Mouse (Mus musculus): ENCODE measurements around the gene Sdk2. TPM values are rescaled to one million over a fixed set of nuclear protein-coding genes. Genes with fewer than 3 reads are reported as not detected.
A peak's percentile ranks its signal among the peaks of the same experiment; 100 is the strongest.

The Sdk2 gene
- 2.1 and 2.2 TPM in 2 replicates for polyA plus RNA-seq (2015; fragmentation: Nextera tagmentation; extraction: Ambion mirVana)

DNA sequence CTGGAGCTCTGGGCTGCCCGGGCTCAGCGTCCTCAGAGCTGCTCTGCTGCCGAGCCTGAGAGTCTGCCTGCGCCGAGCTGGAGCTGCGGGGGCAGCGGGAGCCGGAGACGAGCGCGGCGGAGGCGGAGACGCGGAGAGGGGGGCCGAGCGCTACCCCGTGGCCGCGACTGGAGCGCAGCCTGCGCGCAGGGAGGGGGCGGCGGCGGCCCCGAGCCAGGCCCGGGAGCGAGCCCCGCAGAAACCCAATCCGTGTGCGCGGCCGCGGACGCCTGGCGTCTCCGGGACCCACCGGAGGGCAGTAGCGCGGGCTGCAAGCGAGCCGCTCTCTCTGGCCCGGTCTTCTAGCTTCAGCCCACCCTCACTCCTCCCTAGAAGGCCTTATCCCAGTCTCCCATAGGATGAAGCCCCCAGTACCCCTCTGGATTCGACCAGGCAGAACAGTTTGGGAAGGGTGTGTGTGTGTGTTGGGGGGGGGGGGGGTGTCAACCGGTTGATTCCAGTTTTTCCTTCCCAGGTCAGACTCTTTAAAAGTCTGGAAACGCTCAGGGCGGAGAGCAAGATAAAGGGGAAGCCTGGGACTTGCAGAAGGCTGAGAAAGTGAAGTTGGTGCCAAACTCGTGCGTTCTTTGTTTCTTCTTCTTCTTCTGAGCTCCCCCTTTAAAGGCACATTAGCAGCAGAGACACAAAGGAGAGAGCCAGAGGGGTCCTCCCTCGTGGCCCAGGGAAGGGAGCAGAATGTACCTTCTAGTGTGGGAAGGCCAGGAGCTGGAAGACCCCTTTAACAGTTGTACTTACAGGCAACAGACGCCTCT, at the start of gene Sdk2:
TSS of gene Sdk2 (minus strand) at position 96 of the 812 bp plus-strand sequence.
- peak; percentile 79 for ATAC-seq
- Histone ChIP-seq H3K27me3 (replicated peaks) (peaks cover 35% of the 10 kb centered on the region), H3K27ac (peak within 1 kb of the TSS; percentile 88), H3K4me1 (replicated peaks) (peaks cover 27% of the 10 kb centered on the region), H3K36me3 (no peaks in the 10 kb centered on the region), H3K9ac (peak within 1 kb of the TSS; percentile 65), H3K4me2 (replicated peaks) (peak within 1 kb of the TSS; percentile 98), H3K9me3 (no peaks in the 10 kb centered on the region), H3K4me3 (replicated peaks) (peak within 1 kb of the TSS; percentile 61)
- WGBS = 5% methylated on average over 34 of the region's 52 CpGs

DNA sequence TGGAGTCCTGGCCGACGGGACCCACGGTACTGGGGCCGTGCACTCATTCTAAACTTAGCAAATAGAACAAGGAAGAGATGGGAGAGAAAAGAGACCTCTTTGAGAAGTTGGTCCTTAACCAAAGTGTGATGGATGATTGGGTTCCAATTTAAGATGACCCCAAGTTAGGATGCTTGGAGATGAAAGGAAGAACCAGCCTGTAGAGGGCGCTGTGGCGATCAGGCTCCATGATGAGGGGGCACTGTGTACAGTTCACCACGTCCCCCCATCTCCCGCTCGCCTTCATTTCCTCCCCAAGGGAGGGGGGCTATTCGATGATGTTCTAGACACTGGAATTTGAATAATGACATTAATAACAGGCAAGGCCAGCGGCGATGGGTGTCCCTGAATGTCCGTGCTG, 48.2 kb upstream of the Sdk2 start:
- H3K9ac ChIP-seq = no peak overlapping the region
- H3K4me2 ChIP-seq (replicated peaks) = no peak overlapping the region
- no peaks in the 10 kb centered on the region for H3K9me3 ChIP-seq
- H3K4me1 ChIP-seq (replicated peaks) = no peaks in the 10 kb centered on the region
- no peaks in the 10 kb centered on the region for H3K27me3 ChIP-seq (replicated peaks)
- ATAC-seq = no peak
- WGBS = 77% methylated on average over 13 of the region's 13 CpGs
- no peak overlapping the region for H3K4me3 ChIP-seq (replicated peaks)
- no peak overlapping the region for H3K27ac ChIP-seq
- no peaks in the 10 kb centered on the region for H3K36me3 ChIP-seq

DNA sequence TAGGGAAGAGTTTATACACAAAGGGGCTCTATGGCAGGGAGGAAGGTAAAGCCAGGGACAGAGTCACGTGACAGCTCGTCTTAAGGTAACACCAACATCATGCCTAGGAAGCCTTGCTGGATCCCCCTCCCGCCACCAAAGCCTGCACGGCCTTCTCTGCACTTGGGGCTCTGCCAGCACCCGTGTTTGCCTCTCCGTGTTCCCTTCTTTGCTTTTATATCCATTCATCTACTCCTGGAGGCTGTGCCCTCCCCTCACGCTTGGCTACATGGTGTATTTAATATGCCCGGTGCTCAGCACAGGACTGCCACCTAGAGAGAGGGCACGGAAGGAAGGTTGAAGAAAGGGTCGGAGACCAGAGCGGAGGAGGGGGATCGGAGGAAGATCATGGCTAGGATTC, 47.8 kb upstream of the Sdk2 start:
- ATAC-seq = no peak
- H3K27ac ChIP-seq = no peak overlapping the region
- H3K9me3 ChIP-seq = no peaks in the 10 kb centered on the region
- no peak overlapping the region for H3K4me2 ChIP-seq (replicated peaks)
- H3K4me1 ChIP-seq (replicated peaks) = no peaks in the 10 kb centered on the region
- H3K9ac ChIP-seq = no peak overlapping the region
- no peaks in the 10 kb centered on the region for H3K36me3 ChIP-seq
- no peaks in the 10 kb centered on the region for H3K27me3 ChIP-seq (replicated peaks)
- no peak overlapping the region for H3K4me3 ChIP-seq (replicated peaks)
- WGBS = 62% methylated on average over 12 of the region's 12 CpGs

DNA sequence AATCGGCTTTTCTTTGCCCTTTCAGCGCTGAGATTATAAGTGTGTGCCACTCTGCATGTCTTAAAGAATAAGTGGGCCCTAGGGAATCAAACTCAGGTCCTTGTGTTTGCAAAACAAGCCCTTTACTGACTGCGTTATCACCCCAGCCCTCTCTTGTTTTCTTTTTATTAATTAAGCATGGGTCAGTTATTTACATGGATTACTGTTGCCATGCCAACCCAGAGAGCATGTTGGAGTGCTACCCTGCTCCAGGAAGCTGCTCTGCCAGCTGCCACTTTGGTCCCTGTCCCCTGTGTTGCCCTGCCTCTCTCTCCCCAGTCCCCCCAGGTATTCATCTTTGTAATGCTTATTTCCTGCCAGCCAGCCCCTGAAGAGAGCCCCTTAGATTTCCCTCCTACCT, 44.0 kb upstream of the Sdk2 start:
- no peak overlapping the region for H3K4me2 ChIP-seq (replicated peaks)
- no peaks in the 10 kb centered on the region for H3K36me3 ChIP-seq
- H3K27me3 ChIP-seq (replicated peaks) = no peaks in the 10 kb centered on the region
- H3K4me3 ChIP-seq (replicated peaks) = no peak overlapping the region
- WGBS = 68% methylated on average over 3 of the region's 3 CpGs
- H3K27ac ChIP-seq = no peak overlapping the region
- no peak overlapping the region for H3K9ac ChIP-seq
- H3K9me3 ChIP-seq = no peaks in the 10 kb centered on the region
- ATAC-seq = no peak
- no peaks in the 10 kb centered on the region for H3K4me1 ChIP-seq (replicated peaks)

DNA sequence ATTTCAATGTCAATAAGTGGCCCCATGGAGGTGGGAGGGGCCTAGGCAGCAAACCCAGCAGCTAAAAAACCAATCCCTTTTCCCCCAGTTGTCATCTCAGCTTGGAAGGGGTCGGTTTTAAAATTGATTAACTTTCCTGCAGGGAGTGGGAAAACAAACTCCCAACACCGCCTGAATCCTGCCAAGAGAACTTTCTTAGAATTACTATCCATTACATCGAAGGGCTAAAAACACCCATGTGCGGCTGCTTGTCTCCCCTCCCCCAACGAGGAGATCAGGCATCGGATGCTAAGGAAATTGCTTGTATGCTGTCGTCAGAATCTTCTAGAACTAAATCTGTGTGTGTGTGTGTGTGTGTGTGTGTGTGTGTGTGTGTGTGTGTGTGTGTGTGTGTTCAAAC, 26.8 kb upstream of the Sdk2 start:
- Histone ChIP-seq H3K4me3 (replicated peaks) (no peak overlapping the region), H3K9ac (no peak overlapping the region), H3K27ac (no peak overlapping the region), H3K4me1 (replicated peaks) (no peaks in the 10 kb centered on the region), H3K4me2 (replicated peaks) (no peak overlapping the region), H3K27me3 (replicated peaks) (no peaks in the 10 kb centered on the region), H3K36me3 (no peaks in the 10 kb centered on the region), H3K9me3 (no peaks in the 10 kb centered on the region)
- no peak for ATAC-seq
- WGBS = 43% methylated on average over 7 of the region's 7 CpGs

DNA sequence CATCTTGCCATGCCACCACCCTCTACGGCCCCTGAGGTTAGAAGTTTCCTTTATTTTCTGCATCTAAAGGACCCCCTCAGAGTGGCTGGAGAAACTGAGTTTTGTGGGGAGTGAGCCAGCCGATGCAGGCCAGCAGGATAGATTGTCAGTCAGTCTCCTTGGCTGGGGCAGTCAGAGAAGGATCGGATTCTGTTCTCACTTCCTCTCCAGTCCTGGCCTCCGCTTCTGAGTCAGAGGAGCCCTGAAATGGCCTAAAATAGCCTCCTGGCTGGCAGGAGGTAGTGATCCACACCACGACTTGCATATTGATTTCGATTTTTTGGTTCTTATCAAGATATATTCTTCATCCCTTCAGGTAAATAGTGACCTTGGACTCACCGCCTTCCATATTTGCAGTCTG, 26.3 kb upstream of the Sdk2 start:
- H3K9ac ChIP-seq = no peak overlapping the region
- H3K27me3 ChIP-seq (replicated peaks) = no peaks in the 10 kb centered on the region
- ATAC-seq = no peak
- no peaks in the 10 kb centered on the region for H3K36me3 ChIP-seq
- H3K4me1 ChIP-seq (replicated peaks) = no peaks in the 10 kb centered on the region
- 52% methylated on average over 7 of the region's 7 CpGs for WGBS
- H3K27ac ChIP-seq = no peak overlapping the region
- no peak overlapping the region for H3K4me2 ChIP-seq (replicated peaks)
- no peaks in the 10 kb centered on the region for H3K9me3 ChIP-seq
- H3K4me3 ChIP-seq (replicated peaks) = no peak overlapping the region

DNA sequence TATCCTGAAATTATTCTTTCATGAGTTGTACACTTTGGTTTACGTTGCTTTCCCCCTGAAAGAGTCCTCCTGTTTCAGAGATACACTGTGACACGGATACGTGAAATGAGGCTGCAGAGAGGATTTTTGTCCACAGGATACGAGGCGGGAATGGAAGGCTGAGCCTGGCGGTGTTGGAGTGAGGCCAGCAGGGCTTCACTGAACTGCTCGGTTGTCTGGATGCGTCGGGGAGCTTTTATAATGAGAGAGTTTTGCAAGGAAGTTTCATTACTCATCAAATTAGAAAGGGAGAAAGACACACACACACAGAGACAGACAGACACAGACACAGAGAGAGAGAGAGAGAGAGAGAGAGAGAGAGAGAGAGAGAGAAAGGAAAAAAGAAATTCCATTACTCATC, 13.8 kb upstream of the Sdk2 start:
- no peak overlapping the region for H3K4me2 ChIP-seq (replicated peaks)
- no peak overlapping the region for H3K9ac ChIP-seq
- H3K27me3 ChIP-seq (replicated peaks) = no peaks in the 10 kb centered on the region
- no peak overlapping the region for H3K27ac ChIP-seq
- no peak overlapping the region for H3K4me3 ChIP-seq (replicated peaks)
- no peaks in the 10 kb centered on the region for H3K36me3 ChIP-seq
- 35% methylated on average over 9 of the region's 9 CpGs for WGBS
- no peaks in the 10 kb centered on the region for H3K9me3 ChIP-seq
- ATAC-seq = no peak
- H3K4me1 ChIP-seq (replicated peaks) = peaks cover 2% of the 10 kb centered on the region; the same call in 1 of the 2 replicates

DNA sequence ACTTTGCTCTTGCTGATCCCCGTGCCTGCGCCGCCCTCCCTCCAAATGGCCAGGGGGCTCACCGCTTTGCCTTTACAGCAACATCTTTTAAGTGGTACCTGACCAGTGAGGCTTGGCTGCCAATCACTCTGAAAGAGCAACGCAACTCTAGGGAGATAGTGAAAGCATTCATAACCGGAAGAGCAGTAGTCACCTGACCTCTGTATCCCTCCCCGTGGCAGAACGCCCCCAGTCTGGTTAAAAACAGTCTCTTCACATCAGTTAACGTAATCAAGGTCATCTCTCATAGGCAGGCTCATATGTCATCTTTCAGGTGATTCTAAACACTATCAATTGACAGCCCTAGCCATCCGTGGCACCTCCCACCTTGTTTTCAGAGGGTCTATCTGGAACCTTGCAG, 5.8 kb upstream of the Sdk2 start:
- ATAC-seq = no peak
- WGBS = 74% methylated on average over 10 of the region's 10 CpGs
- H3K9me3 ChIP-seq = no peaks in the 10 kb centered on the region

DNA sequence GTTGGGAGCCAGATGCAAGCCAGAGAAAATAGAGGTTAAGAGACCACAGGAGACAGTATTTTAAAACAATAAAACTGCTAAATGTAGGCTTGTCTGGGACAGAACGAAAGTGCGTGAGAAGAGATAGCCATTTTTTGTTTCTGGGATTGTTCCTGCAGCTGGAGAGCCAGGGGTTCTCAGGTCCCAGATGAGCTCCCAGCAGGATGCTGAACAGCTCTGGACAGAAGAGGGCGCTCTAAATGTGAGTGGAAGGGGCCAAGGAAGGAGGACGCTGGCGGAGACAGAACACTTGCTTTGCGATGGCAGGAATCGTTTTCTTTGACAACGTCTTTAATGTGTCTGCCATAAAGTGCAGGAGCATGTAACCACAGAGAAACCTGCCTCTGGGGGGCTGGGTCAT, 5.2 kb upstream of the Sdk2 start:
- WGBS = 23% methylated on average over 8 of the region's 8 CpGs
- no peaks in the 10 kb centered on the region for H3K36me3 ChIP-seq
- peaks cover 5% of the 10 kb centered on the region for H3K27me3 ChIP-seq (replicated peaks)
- no peaks in the 10 kb centered on the region for H3K9me3 ChIP-seq
- no peak overlapping the region for H3K4me3 ChIP-seq (replicated peaks)
- no peak overlapping the region for H3K27ac ChIP-seq
- no peak for ATAC-seq
- H3K9ac ChIP-seq = no peak overlapping the region
- H3K4me2 ChIP-seq (replicated peaks) = no peak overlapping the region
- peaks cover 6% of the 10 kb centered on the region; the same call in 1 of the 2 replicates for H3K4me1 ChIP-seq (replicated peaks)

More for the DNA sequence above, 5.8 kb upstream of the Sdk2 start:
- Histone ChIP-seq H3K4me2 (replicated peaks) (no peak overlapping the region), H3K27ac (no peak overlapping the region), H3K4me1 (replicated peaks) (peaks cover 6% of the 10 kb centered on the region; the same call in 1 of the 2 replicates), H3K4me3 (replicated peaks) (no peak overlapping the region), H3K9ac (no peak overlapping the region), H3K27me3 (replicated peaks) (peaks cover 3% of the 10 kb centered on the region), H3K36me3 (no peaks in the 10 kb centered on the region)

DNA sequence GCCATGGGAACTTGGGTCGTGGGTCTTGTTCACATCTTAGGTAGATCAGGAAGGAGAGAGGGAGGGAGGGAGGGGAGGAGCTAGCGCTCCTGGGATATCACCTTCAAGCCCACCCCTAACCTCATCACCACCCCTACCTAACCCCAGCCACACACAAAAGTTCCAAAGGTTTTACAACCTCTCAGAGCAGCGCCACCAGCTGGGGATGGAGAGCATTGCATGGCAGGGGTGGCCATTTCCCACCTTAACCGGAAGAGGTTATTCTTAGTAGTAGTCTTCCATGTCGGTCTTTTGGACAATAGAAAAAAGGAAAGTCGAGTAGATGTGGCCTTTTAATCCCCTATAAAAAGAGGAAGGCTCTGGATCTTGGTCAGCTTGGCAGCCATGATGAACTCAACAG, 4.0 kb upstream of the Sdk2 start:
- WGBS = 68% methylated on average over 6 of the region's 6 CpGs
- no peak overlapping the region for H3K9ac ChIP-seq
- H3K27ac ChIP-seq = no peak overlapping the region
- ATAC-seq = no peak
- H3K36me3 ChIP-seq = no peaks in the 10 kb centered on the region
- H3K9me3 ChIP-seq = no peaks in the 10 kb centered on the region
- H3K4me2 ChIP-seq (replicated peaks) = no peak overlapping the region
- peaks cover 13% of the 10 kb centered on the region for H3K4me1 ChIP-seq (replicated peaks)
- H3K27me3 ChIP-seq (replicated peaks) = peaks cover 16% of the 10 kb centered on the region
- H3K4me3 ChIP-seq (replicated peaks) = no peak overlapping the region

DNA sequence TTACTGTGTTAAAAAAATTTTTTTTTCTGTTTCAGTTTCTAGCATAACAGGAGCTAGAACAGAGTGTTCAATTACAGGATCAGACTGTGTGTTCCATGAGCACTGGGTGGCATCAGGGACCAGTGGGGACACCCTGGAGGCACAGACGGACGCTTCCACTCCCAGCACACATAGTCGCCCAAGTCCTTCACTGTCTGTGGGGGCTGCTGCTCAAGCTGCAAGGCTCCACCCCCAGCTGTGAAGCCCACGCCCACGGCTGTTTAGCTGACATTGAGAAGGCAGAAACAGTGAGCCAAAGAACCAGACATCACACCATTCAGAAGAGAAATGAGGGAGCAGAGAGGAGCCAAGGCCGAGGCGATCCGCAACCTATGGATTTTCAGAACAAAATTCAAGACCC, 3.3 kb upstream of the Sdk2 start:
- no peak overlapping the region for H3K4me2 ChIP-seq (replicated peaks)
- H3K4me1 ChIP-seq (replicated peaks) = peaks cover 20% of the 10 kb centered on the region
- 68% methylated on average over 8 of the region's 8 CpGs for WGBS
- H3K27ac ChIP-seq = no peak overlapping the region
- H3K9me3 ChIP-seq = no peaks in the 10 kb centered on the region
- no peak overlapping the region for H3K9ac ChIP-seq
- peaks cover 24% of the 10 kb centered on the region for H3K27me3 ChIP-seq (replicated peaks)
- ATAC-seq = no peak
- no peak overlapping the region for H3K4me3 ChIP-seq (replicated peaks)
- no peaks in the 10 kb centered on the region for H3K36me3 ChIP-seq

DNA sequence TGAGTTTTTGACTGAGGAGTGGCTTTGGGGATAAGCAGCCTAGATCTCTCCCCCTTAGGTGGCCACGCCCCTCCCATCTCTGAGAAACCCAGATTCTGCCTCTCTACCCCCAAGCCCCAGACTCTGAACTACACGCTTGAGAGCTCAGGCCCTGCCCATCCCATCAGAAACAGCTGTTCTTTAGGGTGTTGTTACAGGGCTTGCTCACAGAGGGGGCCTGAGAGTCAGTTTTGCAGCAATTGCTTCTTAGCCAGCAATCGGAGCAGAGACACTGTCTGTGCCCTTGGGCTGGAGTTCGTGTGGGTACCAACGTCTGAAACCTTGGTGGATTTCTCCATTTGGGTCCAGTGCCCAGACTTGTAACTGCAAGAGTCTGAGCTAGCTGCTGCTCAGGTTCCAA, 1.5 kb upstream of the Sdk2 start:
- Histone ChIP-seq H3K36me3 (no peaks in the 10 kb centered on the region), H3K4me1 (replicated peaks) (peaks cover 27% of the 10 kb centered on the region), H3K9ac (no peak overlapping the region), H3K27me3 (replicated peaks) (peaks cover 35% of the 10 kb centered on the region), H3K4me2 (replicated peaks) (no peak overlapping the region), H3K27ac (no peak overlapping the region), H3K9me3 (no peaks in the 10 kb centered on the region), H3K4me3 (replicated peaks) (no peak overlapping the region)
- peak; percentile 35 for ATAC-seq
- WGBS = 4% methylated on average over 5 of the region's 5 CpGs

All from intestine, embryonic 15.5 days (tissue).